ENCODE assay signal across 8 mouse cellular contexts in the genomic region with DNA sequence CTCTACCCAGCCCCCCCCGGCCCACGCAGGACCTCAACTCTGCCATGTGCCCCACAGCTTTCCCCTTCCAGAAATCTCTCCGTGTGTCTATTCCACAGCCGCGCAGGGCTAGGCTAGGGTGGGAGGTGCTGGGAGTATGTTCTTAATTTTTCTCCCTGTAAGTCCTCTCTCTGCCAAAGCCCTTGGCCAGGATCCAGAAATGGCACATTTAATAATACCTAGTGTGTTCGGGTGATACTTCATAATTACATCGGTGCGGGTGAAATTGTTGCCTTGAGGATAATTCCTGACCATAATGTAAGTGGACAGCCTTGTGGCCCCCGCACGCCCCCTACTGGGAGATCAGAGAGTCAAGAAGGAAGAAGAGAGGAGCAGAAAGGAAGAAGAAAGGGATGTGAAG.
A peak's percentile ranks its signal among the peaks of the same experiment; 100 is the strongest.
DNase-seq lines count a peak whose midpoint lies in the region; ATAC-seq and TF ChIP-seq lines count a peak whose summit lies in the region.

No protein-coding gene starts in this region.

- 52% methylated on average over 10 of the region's 10 CpGs for WGBS in hindbrain, embryonic 12.5 days

- no peak overlapping the region for H3K4me3 ChIP-seq in hindbrain, embryonic 12.5 days
- no peak overlapping the region for H3K4me3 ChIP-seq in testis, adult 2 months (ENCODE audit: control insufficient read depth, low read depth, low read length)

- H3K9ac ChIP-seq in hindbrain, embryonic 12.5 days, result no peak overlapping the region

- H3K4me2 ChIP-seq in hindbrain, embryonic 12.5 days (replicated peaks), result peak overlapping the region; percentile 23; the same call in 1 of the 2 replicates

- ATAC-seq in hindbrain, embryonic 12.5 days (ENCODE audit: low FRiP score), result no peak

- H3K36me3 ChIP-seq in hindbrain, embryonic 12.5 days, result no peaks in the 10 kb centered on the region
- no peaks in the 10 kb centered on the region for H3K36me3 ChIP-seq in testis, adult 2 months (ENCODE audit: control insufficient read depth, insufficient read depth, low read length)

- no peak overlapping the region for H3K27ac ChIP-seq in hindbrain, embryonic 12.5 days
- no peak overlapping the region for H3K27ac ChIP-seq in testis, adult 2 months (ENCODE audit: control insufficient read depth, insufficient read depth, low read depth, low read length)

- no peaks in the 10 kb centered on the region for H3K27me3 ChIP-seq in hindbrain, embryonic 12.5 days
- H3K27me3 ChIP-seq in testis, adult 2 months (ENCODE audit: control insufficient read depth, insufficient read depth, low read length), result no peaks in the 10 kb centered on the region

- 0 out of 2 replicates have a peak, but pooled peaks cover 3% of the 10 kb centered on the region for H3K4me1 ChIP-seq in hindbrain, embryonic 12.5 days
- H3K4me1 ChIP-seq in testis, adult 2 months (ENCODE audit: control insufficient read depth, insufficient read depth, low read length), result peaks cover 2% of the 10 kb centered on the region; the same call in 1 of the 2 replicates

- TF ChIP-seq POLR2A in testis, adult 2 months (IDR thresholded peaks at IDR 0.05; ENCODE audit: control insufficient read depth, low read depth, low read length), result no peak

- peak; percentile 46 for DNase-seq in ZHBTc4 (ENCODE audit: low read depth, low spot score)
- DNase-seq in cerebellum, adult 8-10 months, result peak; percentile 18
- DNase-seq in frontal cortex, postnatal 10 days (ENCODE audit: low spot score in 2 of 2), result peak; percentile 16 to 41
- DNase-seq in layer of hippocampus, postnatal 25 days (ENCODE audit: extremely low spot score in 1 of 2, low spot score in 1 of 2), result peak; percentile 53 to 75
- DNase-seq in lung, postnatal 36 days, result peak; percentile 58
- DNase-seq in spleen, postnatal 36 days (ENCODE audit: low spot score in 2 of 2), result no peak

- no peaks in the 10 kb centered on the region for H3K9me3 ChIP-seq in hindbrain, embryonic 12.5 days (replicated peaks)

- peak; percentile 39; the same call in 1 of the 2 replicates for TF ChIP-seq CTCF in testis, adult 2 months (IDR thresholded peaks at IDR 0.05; ENCODE audit: control insufficient read depth, insufficient read depth, insufficient replicate concordance, low read depth, low read length)

Comparison
In these comparisons a context has a peak if more than half of its experiments do, and no peak if none do; other contexts are left out.
1. DNase-seq: peak in ZHBTc4 (single experiment), cerebellum, adult 8-10 months (single experiment), frontal cortex, postnatal 10 days (2 of 2), layer of hippocampus, postnatal 25 days (2 of 2) and lung, postnatal 36 days (single experiment); none in spleen, postnatal 36 days (0 of 2).